Mouse (Mus musculus): ENCODE data around the gene Hecw2.

DNA sequence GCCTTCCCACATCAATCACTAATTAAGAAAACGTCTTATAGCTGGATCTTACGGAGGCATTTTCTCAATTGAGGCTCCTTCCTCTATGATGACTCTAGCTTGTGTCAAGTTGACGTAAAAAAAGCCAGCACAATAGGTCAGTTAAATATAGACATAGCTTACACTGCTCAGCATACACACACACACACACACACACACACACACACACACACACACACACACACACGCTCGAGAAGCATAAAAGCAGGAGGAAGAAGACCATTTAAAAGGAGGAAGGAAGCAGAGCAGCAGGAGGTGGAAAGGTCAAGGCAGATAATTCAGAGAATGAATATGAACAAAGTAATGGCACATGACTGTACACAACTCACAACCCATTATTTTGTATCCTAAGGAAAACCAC is 220.0 kb downstream of the Hecw2 start:
- TF ChIP-seq POLR2A (IDR thresholded peaks at IDR 0.05; ENCODE audit: low read depth, low read length) (no peak), CTCF (IDR thresholded peaks at IDR 0.05; ENCODE audit: borderline replicate concordance, insufficient read depth, low read length) (no peak)
